Mouse (Mus musculus): Measurements from ENCODE around the gene Gtf2h5.

DNA sequence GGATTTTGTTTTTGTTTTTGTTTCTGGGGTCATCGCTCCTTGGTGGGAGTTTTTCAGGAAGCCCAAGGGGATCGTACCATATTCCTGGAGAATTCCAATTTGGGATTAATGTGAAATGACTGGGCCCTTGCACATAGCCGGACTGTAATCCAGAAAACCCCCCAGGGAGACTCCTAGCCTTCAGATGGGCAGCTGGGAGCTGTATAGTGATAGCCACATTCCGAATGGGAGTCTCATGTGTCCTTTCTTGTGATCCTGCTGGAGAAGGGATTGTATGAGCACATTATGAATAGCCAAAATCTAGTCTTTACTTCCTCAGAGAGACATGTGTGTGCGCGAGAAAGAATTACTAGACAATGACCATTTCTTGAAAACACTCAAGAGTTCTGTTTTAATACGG lies 28.6 kb downstream of the Gtf2h5 start:
- TF ChIP-seq TAL1 (IDR thresholded peaks at IDR 0.05; ENCODE audit: low read length) (no peak), GATA1 (IDR thresholded peaks at IDR 0.05; ENCODE audit: low read length) (no peak)

Data from erythroblast, embryonic 14.5 days (primary cell).